Mouse (Mus musculus) megakaryocyte-erythroid progenitor cell, adult 5 weeks (primary cell): ENCODE measurements around the gene Xlr3c. TPM values are rescaled to one million over a fixed set of nuclear protein-coding genes. Genes with fewer than 3 reads are reported as not detected.

Experiments used
- polyA plus RNA-seq: library from polyadenylated mRNA; stranded (reverse); fragments of >175 nt; gene quantifications from 2 replicates; pipeline ENCODE4 v1.2.3, GENCODE M21; 2012

Gene Xlr3c
- polyA plus RNA-seq = 0.04 TPM in 1 of 2 replicates, not detected in the other

GRCm38 (mm10) chrX:73265270-73265669 is at the start of gene Xlr3c:
TSS of gene Xlr3c (minus strand) at chrX:73265390.

GRCm38 (mm10) chrX:73292876-73293275 is 27.7 kb upstream of the Xlr3c start, which contains the start of the genes Xlr5a and Xlr5c:
TSS of gene Xlr5a (minus strand) at chrX:73292976.
TSS of gene Xlr5c (minus strand) at chrX:73292976.

GRCm38 (mm10) chrX:73242821-73243325 is 22.3 kb downstream of the Xlr3c start, which contains the start of gene Xlr4c:
TSS of gene Xlr4c (minus strand) at chrX:73243130.

GRCm38 (mm10) chrX:73227914-73228605 is 37.1 kb downstream of the Xlr3c start, which contains the start of gene F8a:
TSS of gene F8a (plus strand) at chrX:73228291.

GRCm38 (mm10) chrX:73213819-73214564 is 51.2 kb downstream of the Xlr3c start, which contains the start of gene Xlr4b:
TSS of gene Xlr4b (plus strand) at chrX:73214333.

Other genes starting within 250 kb of the Xlr3c start
- not detected in 2 replicates for gene Pnma5, start 228.3 kb downstream of the Xlr3c start, polyA plus RNA-seq
- not detected in 2 replicates for gene Pnma3, start 200.6 kb downstream of the Xlr3c start, polyA plus RNA-seq
- gene Xlr4a, start 182.9 kb downstream of the Xlr3c start, polyA plus RNA-seq = 1.5 and 1.6 TPM in 2 replicates
- gene Xlr3a, start 168.3 kb downstream of the Xlr3c start, polyA plus RNA-seq = 0.03 and 0.31 TPM in 2 replicates
- 0.03 and 0.30 TPM in 2 replicates for gene Gm14685, start 148.3 kb downstream of the Xlr3c start, polyA plus RNA-seq
- gene Xlr5b, start 116.6 kb downstream of the Xlr3c start, polyA plus RNA-seq = not detected in 2 replicates
- not detected in 2 replicates for gene DXBay18, start 115.9 kb downstream of the Xlr3c start, polyA plus RNA-seq
- gene Spin2d, start 88.4 kb downstream of the Xlr3c start, polyA plus RNA-seq = not detected in 2 replicates
- 0.12 and 0.24 TPM in 2 replicates for gene Xlr3b, start 73.2 kb downstream of the Xlr3c start, polyA plus RNA-seq
- 1.2 and 1.3 TPM in 2 replicates for gene Xlr4b, start 51.1 kb downstream of the Xlr3c start, polyA plus RNA-seq
- gene F8a, start 37.1 kb downstream of the Xlr3c start, polyA plus RNA-seq = 20.1 and 21.8 TPM in 2 replicates
- gene Xlr4c, start 22.3 kb downstream of the Xlr3c start, polyA plus RNA-seq = 0.97 and 1.8 TPM in 2 replicates
- not detected in 2 replicates for gene Xlr5a, start 27.6 kb upstream of the Xlr3c start, polyA plus RNA-seq
- not detected in 2 replicates for gene Xlr5c, start 27.6 kb upstream of the Xlr3c start, polyA plus RNA-seq
- gene Gm45015, start 71.5 kb upstream of the Xlr3c start, polyA plus RNA-seq = not detected in 2 replicates
- 2.0 and 3.3 TPM in 2 replicates for gene Zfp275, start 77.2 kb upstream of the Xlr3c start, polyA plus RNA-seq
- gene Gm18336, start 133.3 kb upstream of the Xlr3c start, polyA plus RNA-seq = 0.06 TPM in 1 of 2 replicates, not detected in the other
- 0.02 TPM in 1 of 2 replicates, not detected in the other for gene Zfp92, start 145.7 kb upstream of the Xlr3c start, polyA plus RNA-seq
- not detected in 2 replicates for gene Trex2, start 170.0 kb upstream of the Xlr3c start, polyA plus RNA-seq
- 4.3 and 6.6 TPM in 2 replicates for gene Haus7, start 193.7 kb upstream of the Xlr3c start, polyA plus RNA-seq
- 0.44 and 0.81 TPM in 2 replicates for gene Bgn, start 218.2 kb upstream of the Xlr3c start, polyA plus RNA-seq
- not detected in 2 replicates for gene Atp2b3, start 237.7 kb upstream of the Xlr3c start, polyA plus RNA-seq